Mouse (Mus musculus): Measurements from ENCODE around the gene Irak1. TPM values are rescaled to one million over a fixed set of nuclear protein-coding genes. Genes with fewer than 3 reads are reported as not detected.
A peak's percentile ranks its signal among the peaks of the same experiment; 100 is the strongest.

Irak1 gene
- total and polyA plus RNA-seq, 3 experiments = 25.3 to 77.8 (median 38.8) TPM

DNA sequence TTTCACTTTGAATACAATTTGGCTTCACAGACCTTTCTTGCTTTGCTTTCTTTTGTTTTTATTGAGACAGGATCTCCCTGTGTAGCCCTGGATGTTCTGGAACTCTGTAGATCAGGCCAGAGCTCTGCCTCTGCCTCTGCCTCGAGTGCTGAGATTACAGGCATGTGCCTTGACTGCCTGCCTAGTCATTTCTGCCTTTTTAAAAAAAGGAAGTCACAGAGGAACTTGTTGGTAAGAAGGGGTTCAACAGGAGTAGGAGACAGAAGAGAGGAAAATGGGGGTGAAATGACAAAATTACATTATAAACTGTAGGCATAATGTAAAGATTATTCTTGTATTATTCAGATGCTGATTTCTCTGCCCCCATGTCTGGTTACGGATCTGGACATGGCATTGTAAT, 20.1 kb downstream of the Irak1 start (continued):
- no peak for TF ChIP-seq NRF1 (IDR thresholded peaks at IDR 0.05; ENCODE audit: low read depth, low read length)
- TF ChIP-seq IRF4 (IDR thresholded peaks at IDR 0.05; ENCODE audit: low read depth, low read length) = peak; percentile 80
- TF ChIP-seq GABPA (IDR thresholded peaks at IDR 0.05; ENCODE audit: insufficient replicate concordance, low read depth, low read length) = no peak
- no peak for TF ChIP-seq TBP (conservative IDR thresholded peaks at IDR 0.05; ENCODE audit: low read depth, low read length)
- no peak for TF ChIP-seq NELFE (IDR thresholded peaks at IDR 0.05; ENCODE audit: low read depth, low read length)
- no peak for TF ChIP-seq POLR2AphosphoS2 (IDR thresholded peaks at IDR 0.05; ENCODE audit: low read depth, low read length)
- peak; percentile 73 for TF ChIP-seq JUND (conservative IDR thresholded peaks at IDR 0.05; ENCODE audit: low read depth, low read length)

DNA sequence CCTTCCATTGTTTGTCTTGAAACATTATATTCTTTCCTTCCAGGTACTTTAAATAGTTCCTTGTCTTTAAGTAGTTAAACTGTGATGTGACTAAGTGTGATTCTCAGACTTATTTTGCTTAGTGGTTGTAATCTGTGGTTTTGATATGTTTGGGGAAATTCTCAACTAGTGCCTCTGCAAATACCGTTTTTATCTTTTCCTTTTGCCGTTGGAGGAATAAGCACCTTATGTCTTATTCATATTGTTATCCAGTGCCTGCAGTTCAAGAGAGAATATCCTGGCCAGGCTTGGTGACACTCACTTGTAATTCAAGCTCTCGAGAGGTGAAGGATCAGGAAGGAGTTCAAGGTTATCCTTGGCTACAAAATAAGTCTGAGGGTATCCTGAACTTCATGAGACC, 22.7 kb downstream of the Irak1 start:
- Histone ChIP-seq H3K79me2 (replicated peaks; ENCODE audit: control insufficient read depth, extremely low read depth, insufficient read depth, poor library complexity, severe bottlenecking) (no peaks in the 10 kb centered on the region), H3K4me2 (ENCODE audit: insufficient read depth, low read depth, poor library complexity, severe bottlenecking) (no peak overlapping the region), H3K9me3 (replicated peaks; ENCODE audit: low read length) (no peaks in the 10 kb centered on the region), H3K4me1 (ENCODE audit: control insufficient read depth in 1 of 2, insufficient read depth in 2 of 2) (peaks cover 0 to 13% of the 10 kb centered on the region in 2 experiments; a peak in 1 of 4 replicates), H3K27ac (ENCODE audit: insufficient read depth, low read depth) (no peak overlapping the region), H3K36me3 (replicated peaks in 1 of 2; ENCODE audit: control insufficient read depth in 1 of 2, insufficient read depth in 1 of 2, low read length in 1 of 2) (no peaks in the 10 kb centered on the region), H3K4me3 (replicated peaks in 1 of 3; ENCODE audit: low read depth in 2 of 3, low read length in 2 of 3, poor library complexity in 1 of 3) (no peak overlapping the region), H3K9ac (ENCODE audit: insufficient read depth, low read depth) (no peak overlapping the region), H3K27me3 (replicated peaks) (no peaks in the 10 kb centered on the region)
- dilution Hi-C loops (cut with MboI; ENCODE audit: extremely low pct_ligation_motif_present, extremely low pct_unique_long_range_greater_than_20kb, low sequenced_read_pairs) = no loop called here
- no peak for TF ChIP-seq SIN3A (IDR thresholded peaks at IDR 0.05; ENCODE audit: low read length)
- DNase-seq (ENCODE audit: extremely low read depth) = no peak
- in situ Hi-C loops (cut with MboI; ENCODE audit: low pct_ligation_motif_present, low pct_unique_long_range_greater_than_20kb, low sequenced_read_pairs) = no loop called here

- Histone ChIP-seq H3K4me1 (ENCODE audit: control insufficient read depth in 1 of 2, insufficient read depth in 2 of 2) (peaks cover 0 to 13% of the 10 kb centered on the region in 2 experiments; a peak in 1 of 4 replicates), H3K4me3 (replicated peaks in 1 of 3; ENCODE audit: low read depth in 2 of 3, low read length in 2 of 3, poor library complexity in 1 of 3) (no peak overlapping the region), H3K27ac (ENCODE audit: insufficient read depth, low read depth) (no peak overlapping the region), H3K79me2 (replicated peaks; ENCODE audit: control insufficient read depth, extremely low read depth, insufficient read depth, poor library complexity, severe bottlenecking) (no peaks in the 10 kb centered on the region), H3K27me3 (replicated peaks) (no peaks in the 10 kb centered on the region), H3K4me2 (ENCODE audit: insufficient read depth, low read depth, poor library complexity, severe bottlenecking) (no peak overlapping the region), H3K9me3 (replicated peaks; ENCODE audit: low read length) (no peaks in the 10 kb centered on the region), H3K9ac (ENCODE audit: insufficient read depth, low read depth) (no peak overlapping the region), H3K36me3 (replicated peaks in 1 of 2; ENCODE audit: control insufficient read depth in 1 of 2, insufficient read depth in 1 of 2, low read length in 1 of 2) (no peaks in the 10 kb centered on the region)
- peak; percentile 24 for DNase-seq (ENCODE audit: extremely low read depth)
- TF ChIP-seq MAFK (IDR thresholded peaks at IDR 0.05; ENCODE audit: insufficient replicate concordance, low read length) (peak; percentile 44; the same call in 1 of the 2 replicates), EP300 (IDR thresholded peaks at IDR 0.05; ENCODE audit: low read length) (no peak)
- in situ Hi-C loops (cut with MboI; ENCODE audit: low pct_ligation_motif_present, low pct_unique_long_range_greater_than_20kb, low sequenced_read_pairs) (no loop called here), dilution Hi-C loops (cut with MboI; ENCODE audit: extremely low pct_ligation_motif_present, extremely low pct_unique_long_range_greater_than_20kb, low sequenced_read_pairs) (no loop called here)
Observed at GRCm38 (mm10) chrX:73998911-73999869, 24.5 kb downstream of the Irak1 start.
